Mouse (Mus musculus) frontal cortex, postnatal 36 days (tissue): ENCODE data around the gene Cfb.
A peak's percentile ranks its signal among the peaks of the same experiment; 100 is the strongest.
"Not testable (repeated sequence)": the region's sequence is repeated elsewhere in the genome, so short reads cannot be mapped to it uniquely, and the experiment has no call there.

ENCODE experiments used
- DNase-seq, 2 experiments: peaks; one replicate each; pipeline ENCODE4 v3.0.0; 2022; ENCODE audit warnings: low spot score in 2 of 2

Cfb gene

DNA sequence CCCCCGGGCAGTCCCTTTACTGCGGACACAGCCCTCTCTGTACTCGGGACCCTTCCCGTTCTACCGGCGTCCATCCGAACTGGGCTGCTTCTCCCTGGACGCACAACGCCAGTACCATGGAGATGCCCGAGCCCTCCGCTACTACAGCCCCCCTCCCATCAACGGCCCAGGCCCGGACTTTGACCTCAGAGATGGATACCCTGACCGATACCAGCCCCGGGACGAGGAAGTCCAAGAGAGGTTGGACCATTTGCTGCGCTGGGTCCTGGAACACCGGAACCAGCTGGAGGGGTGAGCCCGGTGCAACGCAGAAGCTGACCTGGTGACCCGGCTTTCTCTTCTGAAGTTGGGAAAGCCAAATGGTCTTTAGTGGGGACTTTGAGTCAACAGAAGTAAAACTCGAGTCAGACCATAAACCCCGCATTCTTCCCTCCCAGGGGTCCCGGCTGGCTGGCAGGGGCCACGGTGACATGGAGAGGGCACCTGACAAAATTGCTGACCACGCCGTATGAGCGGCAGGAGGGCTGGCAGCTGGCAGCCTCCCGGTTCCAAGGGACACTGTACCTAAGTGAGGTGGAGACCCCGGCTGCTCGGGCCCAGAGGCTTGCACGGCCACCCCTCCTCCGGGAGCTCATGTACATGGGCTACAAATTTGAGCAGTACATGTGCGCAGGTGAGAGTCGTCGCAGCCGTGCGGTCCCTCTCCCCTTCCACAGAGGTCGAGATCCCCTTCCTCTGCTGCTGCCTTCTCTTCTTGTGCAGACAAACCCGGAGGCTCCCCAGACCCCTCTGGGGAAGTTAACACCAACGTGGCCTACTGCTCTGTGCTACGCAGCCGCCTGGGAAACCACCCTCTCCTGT lies 24.6 kb downstream of the Cfb start:
- no peak for DNase-seq

DNA sequence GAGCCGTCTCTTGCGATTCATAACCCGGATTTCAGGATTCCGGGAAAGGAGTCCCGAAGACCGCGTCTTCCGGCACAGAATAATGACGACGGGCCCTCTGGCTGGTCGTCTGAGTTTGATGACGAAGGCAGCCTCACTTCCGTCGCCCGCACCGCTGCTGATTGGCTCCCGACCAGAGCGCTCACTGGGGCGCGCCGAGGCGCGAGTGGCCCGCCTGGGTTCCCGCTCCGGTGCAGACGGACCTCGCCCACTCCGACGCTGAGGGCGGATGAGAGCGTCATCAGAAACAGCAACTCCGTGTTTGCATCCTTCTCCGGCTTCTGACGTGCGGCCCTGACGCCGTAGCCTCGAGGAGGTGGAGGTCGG lies 25.5 kb downstream of the Cfb start, which contains the start of the genes Stk19 and Dxo:
Gene Stk19 (minus strand): TSS at position 90 of the 366 bp plus-strand sequence.
Gene Dxo (plus strand): TSS at position 164 of the 366 bp plus-strand sequence.
- peak; percentile 98 to 99 for DNase-seq

DNA sequence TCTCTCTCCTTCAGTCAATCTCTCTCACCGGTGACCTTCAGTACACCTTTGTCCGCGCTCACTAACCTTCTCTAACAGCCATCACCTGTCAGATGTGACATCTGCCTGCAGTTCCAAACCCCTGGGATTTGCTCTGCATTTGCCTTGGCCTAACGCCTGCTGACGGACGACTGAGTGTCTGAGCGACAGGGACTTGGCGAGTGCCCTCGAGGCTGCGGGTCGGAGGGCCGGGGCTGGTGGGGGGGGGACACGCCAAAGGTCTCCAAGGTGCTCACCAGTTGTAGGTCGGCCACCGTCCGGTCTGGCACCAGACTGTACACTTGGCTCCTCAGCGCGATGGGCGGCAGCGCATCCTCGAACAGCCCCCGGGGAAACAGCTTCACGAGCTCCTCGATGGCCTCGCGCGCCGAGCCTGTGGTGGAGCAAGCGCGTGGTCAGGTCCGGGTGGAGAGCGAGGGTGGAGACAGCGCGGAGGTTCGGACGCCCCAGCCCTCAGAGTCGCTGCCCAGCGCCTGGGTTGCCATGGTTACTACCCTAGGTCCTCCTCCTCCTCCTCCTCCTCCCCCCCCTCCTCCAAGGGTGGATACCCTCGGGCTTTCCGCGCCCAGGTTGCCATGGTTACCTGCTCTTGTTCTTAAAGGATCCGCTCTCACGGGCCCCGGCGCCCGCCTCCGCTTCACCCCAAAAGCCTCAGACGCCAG lies 26.0 kb downstream of the Cfb start:
- no peak for DNase-seq

DNA sequence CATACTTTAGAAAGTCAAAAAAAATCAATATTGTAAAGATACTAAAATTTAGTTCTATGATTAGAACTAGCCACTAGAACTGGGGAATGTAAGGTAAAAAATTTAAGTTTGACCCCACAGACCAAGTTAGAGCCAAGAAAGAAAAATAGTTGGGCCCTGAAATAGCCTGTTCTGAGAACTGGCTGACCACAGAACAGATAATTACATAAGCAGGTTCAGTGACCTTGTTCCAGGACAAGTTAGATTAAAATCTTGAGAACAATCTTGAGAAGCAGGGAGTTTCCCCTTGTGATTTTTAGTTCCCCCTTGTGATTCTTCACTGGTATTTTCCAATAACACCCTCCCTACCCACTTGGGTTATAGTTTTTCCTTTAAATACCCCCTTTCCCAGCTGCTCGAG lies 31.5 kb downstream of the Cfb start:
- DNase-seq: not testable (repeated sequence)

DNA sequence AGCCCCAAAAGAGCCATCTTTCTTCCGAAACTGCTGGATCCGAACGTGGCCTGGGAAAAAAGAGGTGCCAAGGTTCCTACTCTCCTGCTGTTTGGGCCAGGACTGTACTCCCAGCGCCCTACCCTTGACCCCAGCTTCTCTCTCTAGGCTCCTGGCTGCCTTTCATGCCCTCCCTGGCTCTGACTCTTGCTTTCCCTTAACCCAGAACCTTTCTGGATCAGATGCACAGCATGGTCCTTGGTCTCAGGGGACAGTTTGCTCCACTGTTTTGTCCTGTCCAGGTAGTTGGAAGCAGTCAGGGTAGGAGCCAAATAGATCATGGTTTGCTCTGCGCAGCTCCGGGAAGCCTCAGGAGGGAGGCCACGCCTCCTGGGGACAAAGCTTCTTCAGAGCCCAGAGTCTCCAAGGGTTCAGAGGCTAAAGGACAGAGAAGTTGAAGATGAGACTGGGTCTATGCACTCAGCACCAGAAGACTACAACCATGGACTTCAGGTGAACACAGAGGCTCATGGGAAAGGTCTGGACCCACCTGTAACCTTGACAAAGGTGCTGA lies 47.4 kb downstream of the Cfb start:
- no peak for DNase-seq

DNA sequence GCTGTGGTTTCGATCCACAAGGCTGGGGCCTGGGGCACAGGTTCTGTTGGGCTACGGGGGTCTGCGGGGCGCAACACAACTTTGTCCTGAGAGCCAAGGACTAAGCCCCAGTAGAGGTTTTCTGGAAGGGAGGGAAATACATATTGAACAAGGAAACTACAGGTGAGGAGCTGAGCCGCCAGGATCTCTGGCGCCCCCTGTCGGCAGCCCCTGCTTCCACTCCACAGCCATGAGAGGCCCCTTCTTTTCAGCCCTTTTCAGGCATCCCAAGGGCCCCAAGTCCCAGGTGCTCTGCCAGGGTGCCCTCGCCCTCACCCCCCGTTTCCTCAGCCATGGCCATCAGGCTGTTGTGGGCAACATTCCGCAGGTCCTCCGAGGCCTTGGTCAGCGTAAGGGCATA lies 48.6 kb downstream of the Cfb start:
- DNase-seq: peak; percentile 24 to 29

DNA sequence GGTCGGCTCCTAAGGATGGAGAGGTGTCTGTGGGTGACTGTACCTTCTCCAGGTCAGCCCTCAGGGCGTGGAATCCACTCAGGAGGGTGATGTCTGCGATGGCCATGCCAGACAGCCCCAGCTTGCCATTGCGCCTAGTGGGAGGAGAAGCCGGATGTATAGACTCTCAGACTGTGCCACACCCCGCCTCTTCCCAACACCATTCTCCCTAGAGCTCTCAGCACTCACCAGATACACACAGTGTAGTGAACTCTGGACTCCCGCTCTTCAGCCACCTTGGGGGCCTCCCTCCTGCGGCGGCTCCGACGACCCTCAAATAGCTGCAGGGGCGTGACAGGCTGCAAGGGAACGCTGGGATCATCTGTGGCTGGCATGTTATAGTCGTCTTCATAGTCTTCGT lies 51.0 kb downstream of the Cfb start:
- no peak for DNase-seq

DNA sequence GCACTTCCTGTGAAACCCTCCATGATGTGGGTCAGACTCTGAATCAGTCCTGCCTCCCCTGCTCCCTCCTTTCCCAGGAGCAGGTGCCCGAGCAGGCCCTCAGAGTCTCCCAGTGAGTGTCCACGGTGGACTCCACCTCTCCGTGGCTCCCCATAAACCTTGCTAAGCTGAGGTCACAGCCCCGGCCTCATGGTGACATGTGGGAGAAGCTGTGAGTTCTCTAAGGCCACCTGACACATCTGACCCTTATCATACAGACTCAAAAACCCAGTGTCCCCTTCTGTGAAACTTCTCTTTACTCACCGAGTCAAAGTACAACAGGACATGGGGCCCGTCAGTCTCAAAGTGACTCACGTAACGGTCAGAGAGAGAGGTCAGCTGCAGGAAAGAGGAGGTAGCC lies 51.5 kb downstream of the Cfb start:
- DNase-seq: not testable (repeated sequence)

DNA sequence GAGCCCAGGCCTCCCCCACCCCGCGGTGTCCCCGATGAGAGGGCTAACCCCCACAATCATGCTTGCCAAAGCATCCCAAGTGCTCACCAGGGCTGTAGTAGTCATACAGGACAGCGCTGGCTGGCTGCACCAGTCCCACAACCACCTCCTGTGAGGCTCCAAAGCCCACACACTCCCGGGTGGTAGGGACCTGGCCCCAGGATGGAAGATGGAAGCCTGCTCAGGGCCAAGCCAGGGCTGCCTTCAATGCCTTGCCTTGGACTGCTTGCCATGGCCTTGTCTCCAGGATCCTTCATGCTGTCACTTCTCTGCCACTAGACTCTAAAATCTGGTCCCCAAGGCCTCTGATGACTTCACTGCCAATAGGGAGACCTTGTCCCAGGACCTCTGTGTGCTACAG lies 51.9 kb downstream of the Cfb start:
- DNase-seq: not testable (repeated sequence)

DNA sequence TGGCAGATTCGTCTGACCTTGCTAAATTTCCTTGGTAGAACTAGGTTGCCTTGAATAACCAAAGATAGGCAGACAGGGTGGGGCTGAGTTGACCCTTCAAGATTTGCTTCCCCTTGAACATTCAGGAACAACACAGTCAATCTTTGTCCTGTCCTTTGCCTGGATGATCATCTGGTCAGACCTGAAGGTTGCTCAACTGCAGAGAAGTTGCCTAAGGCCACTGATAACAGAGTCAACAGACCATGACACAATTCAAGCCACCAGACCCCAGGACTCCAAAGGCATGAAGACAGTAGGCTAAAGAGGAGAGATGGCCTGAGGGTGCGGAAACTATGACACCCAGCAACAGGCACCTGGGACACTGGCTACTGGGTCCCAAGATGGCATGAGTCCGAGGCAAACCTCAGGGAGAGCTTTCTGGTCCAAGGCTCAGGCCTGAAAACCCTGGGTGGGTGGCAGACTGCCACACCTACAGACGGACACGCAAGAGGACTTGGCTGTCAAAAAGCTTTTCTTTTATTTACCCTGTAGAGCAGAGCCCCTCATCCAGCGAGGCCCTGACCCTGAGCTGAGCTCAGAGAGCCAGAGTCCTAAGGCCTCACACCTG lies 53.6 kb downstream of the Cfb start:
- no peak for DNase-seq

DNA sequence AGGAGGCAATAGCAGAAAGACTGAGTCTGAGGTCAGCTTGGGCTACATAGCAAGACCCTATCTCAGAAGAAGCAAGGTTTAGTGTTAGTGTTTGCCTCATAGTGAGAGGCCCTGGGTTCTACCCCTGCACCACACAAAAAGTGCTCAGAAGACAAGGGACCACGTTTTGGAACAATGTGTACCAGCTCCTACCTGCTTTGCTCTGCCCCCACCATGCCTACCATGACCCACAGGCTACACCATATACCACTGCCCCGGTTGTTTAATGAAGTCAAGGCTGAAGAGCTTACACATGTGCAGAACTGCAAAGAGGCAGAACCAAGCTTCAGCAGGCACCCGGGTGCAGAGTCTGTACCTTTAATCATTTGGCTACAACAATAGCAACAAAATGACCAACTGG lies 55.1 kb downstream of the Cfb start:
- no peak for DNase-seq
